Mouse (Mus musculus): ENCODE results near the gene Nags.

DNA sequence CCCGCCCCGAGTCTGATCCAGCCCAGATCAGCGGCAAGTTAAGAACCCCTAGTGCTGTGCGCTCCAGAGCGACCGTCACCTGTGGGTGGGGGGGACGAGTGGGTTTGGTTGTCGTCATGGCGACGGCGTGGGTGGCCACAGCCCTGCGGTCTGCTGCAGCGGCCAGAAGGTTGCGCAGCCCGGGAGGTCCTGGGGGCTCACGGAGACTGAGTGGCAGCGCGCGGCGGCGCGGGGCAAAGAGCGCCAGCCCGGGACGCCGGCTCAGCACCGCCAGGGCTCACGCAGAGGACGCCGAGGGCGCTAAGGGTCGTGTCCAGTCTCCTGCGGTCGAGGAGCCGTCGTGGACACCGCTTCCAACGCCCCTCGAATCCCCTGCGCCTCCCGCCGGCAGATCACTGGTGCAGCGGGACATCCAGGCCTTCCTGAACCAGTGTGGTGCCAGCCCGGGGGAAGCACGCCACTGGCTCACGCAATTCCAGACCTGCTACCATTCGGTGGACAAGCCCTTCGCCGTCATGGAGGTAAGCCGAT lies at the start of gene Nags:
- TF ChIP-seq CTCF (IDR thresholded peaks at IDR 0.05; ENCODE audit: low read depth) (no peak), EP300 (IDR thresholded peaks at IDR 0.05; ENCODE audit: low read depth) (no peak)
